Mouse (Mus musculus): ENCODE measurements at regions not wholly inside any gene's neighbourhood (a gene's known extent, or its start where the extent isn't known, plus 50 kb on each side); places are given as distances from the start of the nearest gene placed in this dataset.

- no peak for ATAC-seq (replicated peaks; ENCODE audit: low FRiP score)
- Histone ChIP-seq H3K4me1 (replicated peaks; ENCODE audit: control insufficient read depth, insufficient read depth, low read length) (no peaks in the 10 kb centered on the region), H3K4me2 (no peak overlapping the region), H3K9ac (ENCODE audit: low read depth, low read length) (no peak overlapping the region), H3K27me3 (replicated peaks; ENCODE audit: control insufficient read depth, insufficient read depth, low read length) (no peaks in the 10 kb centered on the region), H3K9me3 (ENCODE audit: control insufficient read depth, low read length) (no peaks in the 10 kb centered on the region), H3K36me3 (ENCODE audit: control insufficient read depth, insufficient read depth, low read length) (no peaks in the 10 kb centered on the region), H3K4me3 (ENCODE audit: low read depth, low read length) (no peak overlapping the region), H3K27ac (ENCODE audit: low read depth, low read length) (no peak overlapping the region)
- no peak for DNase-seq (ENCODE audit: low spot score)
- WGBS: 53% methylated on average over 4 of the region's 4 CpGs
Observed at GRCm38 (mm10) chr10:39316533-39316932, 52.1 kb upstream of the Fyn start.

- Histone ChIP-seq H3K36me3 (ENCODE audit: control insufficient read depth, insufficient read depth, low read length) (no peaks in the 10 kb centered on the region), H3K9me3 (ENCODE audit: control insufficient read depth, low read length) (no peaks in the 10 kb centered on the region), H3K27me3 (replicated peaks; ENCODE audit: control insufficient read depth, insufficient read depth, low read length) (no peaks in the 10 kb centered on the region), H3K4me1 (replicated peaks; ENCODE audit: control insufficient read depth, insufficient read depth, low read length) (no peaks in the 10 kb centered on the region), H3K4me3 (ENCODE audit: low read depth, low read length) (no peak overlapping the region), H3K27ac (ENCODE audit: low read depth, low read length) (no peak overlapping the region), H3K9ac (ENCODE audit: low read depth, low read length) (no peak overlapping the region), H3K4me2 (no peak overlapping the region)
- ATAC-seq (replicated peaks; ENCODE audit: low FRiP score) (no peak), DNase-seq (ENCODE audit: low spot score) (no peak)
- 88% methylated on average over 6 of the region's 6 CpGs for WGBS
Observed at GRCm38 (mm10) chr10:39315434-39316174, 53.1 kb upstream of the Fyn start.

- no peaks in the 10 kb centered on the region for H3K4me1 ChIP-seq (replicated peaks; ENCODE audit: control insufficient read depth, insufficient read depth, low read length)
- 86% methylated on average over 1 of the region's 1 CpGs for WGBS
Observed at GRCm38 (mm10) chr10:39311501-39311900, 57.2 kb upstream of the Fyn start.

GRCm38 (mm10) chr10:39308535-39308934 is 60.1 kb upstream of the Fyn start:
- Histone ChIP-seq H3K27ac (ENCODE audit: low read depth, low read length) (no peak overlapping the region), H3K4me1 (replicated peaks; ENCODE audit: control insufficient read depth, insufficient read depth, low read length) (no peaks in the 10 kb centered on the region), H3K4me2 (no peak overlapping the region), H3K9me3 (ENCODE audit: control insufficient read depth, low read length) (no peaks in the 10 kb centered on the region), H3K36me3 (ENCODE audit: control insufficient read depth, insufficient read depth, low read length) (no peaks in the 10 kb centered on the region), H3K4me3 (ENCODE audit: low read depth, low read length) (no peak overlapping the region), H3K9ac (ENCODE audit: low read depth, low read length) (no peak overlapping the region), H3K27me3 (replicated peaks; ENCODE audit: control insufficient read depth, insufficient read depth, low read length) (no peaks in the 10 kb centered on the region)
- ATAC-seq (replicated peaks; ENCODE audit: low FRiP score): no peak
- WGBS: 66% methylated on average over 1 of the region's 1 CpGs
- DNase-seq (ENCODE audit: low spot score): no peak

More at GRCm38 (mm10) chr10:39311501-39311900, 57.2 kb upstream of the Fyn start:
- Histone ChIP-seq H3K27ac (ENCODE audit: low read depth, low read length) (no peak overlapping the region), H3K9me3 (ENCODE audit: control insufficient read depth, low read length) (no peaks in the 10 kb centered on the region), H3K27me3 (replicated peaks; ENCODE audit: control insufficient read depth, insufficient read depth, low read length) (no peaks in the 10 kb centered on the region), H3K9ac (ENCODE audit: low read depth, low read length) (no peak overlapping the region), H3K4me2 (no peak overlapping the region), H3K4me3 (ENCODE audit: low read depth, low read length) (no peak overlapping the region), H3K36me3 (ENCODE audit: control insufficient read depth, insufficient read depth, low read length) (no peaks in the 10 kb centered on the region)
- ATAC-seq (replicated peaks; ENCODE audit: low FRiP score) (no peak), DNase-seq (ENCODE audit: low spot score) (no peak)

- Histone ChIP-seq H3K4me3 (ENCODE audit: low read depth, low read length) (no peak overlapping the region), H3K36me3 (ENCODE audit: control insufficient read depth, insufficient read depth, low read length) (no peaks in the 10 kb centered on the region), H3K4me2 (no peak overlapping the region), H3K4me1 (replicated peaks; ENCODE audit: control insufficient read depth, insufficient read depth, low read length) (no peaks in the 10 kb centered on the region), H3K9ac (ENCODE audit: low read depth, low read length) (no peak overlapping the region), H3K27me3 (replicated peaks; ENCODE audit: control insufficient read depth, insufficient read depth, low read length) (no peaks in the 10 kb centered on the region), H3K27ac (ENCODE audit: low read depth, low read length) (no peak overlapping the region), H3K9me3 (ENCODE audit: control insufficient read depth, low read length) (no peaks in the 10 kb centered on the region)
- 50% methylated on average over 11 of the region's 11 CpGs for WGBS
- ATAC-seq (replicated peaks; ENCODE audit: low FRiP score) (no peak), DNase-seq (ENCODE audit: low spot score) (no peak)
Observed at GRCm38 (mm10) chr10:39292703-39293496, 75.8 kb upstream of the Fyn start.

GRCm38 (mm10) chr10:39291747-39292198 is 76.9 kb upstream of the Fyn start:
- no peaks in the 10 kb centered on the region for H3K9me3 ChIP-seq (ENCODE audit: control insufficient read depth, low read length)
- H3K9ac ChIP-seq (ENCODE audit: low read depth, low read length): no peak overlapping the region
- H3K36me3 ChIP-seq (ENCODE audit: control insufficient read depth, insufficient read depth, low read length): no peaks in the 10 kb centered on the region
- no peak overlapping the region for H3K27ac ChIP-seq (ENCODE audit: low read depth, low read length)
- no peak for DNase-seq (ENCODE audit: low spot score)
- 81% methylated on average over 9 of the region's 9 CpGs for WGBS
- no peak for ATAC-seq (replicated peaks; ENCODE audit: low FRiP score)
- H3K27me3 ChIP-seq (replicated peaks; ENCODE audit: control insufficient read depth, insufficient read depth, low read length): no peaks in the 10 kb centered on the region
- no peak overlapping the region for H3K4me3 ChIP-seq (ENCODE audit: low read depth, low read length)
- H3K4me1 ChIP-seq (replicated peaks; ENCODE audit: control insufficient read depth, insufficient read depth, low read length): no peaks in the 10 kb centered on the region
- H3K4me2 ChIP-seq: no peak overlapping the region

GRCm38 (mm10) chr10:39291134-39291746 is 77.4 kb upstream of the Fyn start:
- H3K4me1 ChIP-seq (replicated peaks; ENCODE audit: control insufficient read depth, insufficient read depth, low read length): no peaks in the 10 kb centered on the region
- DNase-seq (ENCODE audit: low spot score) (no peak), ATAC-seq (replicated peaks; ENCODE audit: low FRiP score) (no peak)
- no peaks in the 10 kb centered on the region for H3K36me3 ChIP-seq (ENCODE audit: control insufficient read depth, insufficient read depth, low read length)
- no peak overlapping the region for H3K4me3 ChIP-seq (ENCODE audit: low read depth, low read length)
- no peak overlapping the region for H3K4me2 ChIP-seq
- no peaks in the 10 kb centered on the region for H3K9me3 ChIP-seq (ENCODE audit: control insufficient read depth, low read length)
- no peak overlapping the region for H3K27ac ChIP-seq (ENCODE audit: low read depth, low read length)
- H3K9ac ChIP-seq (ENCODE audit: low read depth, low read length): no peak overlapping the region
- H3K27me3 ChIP-seq (replicated peaks; ENCODE audit: control insufficient read depth, insufficient read depth, low read length): no peaks in the 10 kb centered on the region
- 73% methylated on average over 8 of the region's 8 CpGs for WGBS

- Histone ChIP-seq H3K9me3 (ENCODE audit: control insufficient read depth, low read length) (no peaks in the 10 kb centered on the region), H3K4me2 (no peak overlapping the region), H3K4me3 (ENCODE audit: low read depth, low read length) (no peak overlapping the region), H3K27ac (ENCODE audit: low read depth, low read length) (no peak overlapping the region), H3K9ac (ENCODE audit: low read depth, low read length) (no peak overlapping the region), H3K36me3 (ENCODE audit: control insufficient read depth, insufficient read depth, low read length) (no peaks in the 10 kb centered on the region), H3K27me3 (replicated peaks; ENCODE audit: control insufficient read depth, insufficient read depth, low read length) (no peaks in the 10 kb centered on the region), H3K4me1 (replicated peaks; ENCODE audit: control insufficient read depth, insufficient read depth, low read length) (no peaks in the 10 kb centered on the region)
- ATAC-seq (replicated peaks; ENCODE audit: low FRiP score) (no peak), DNase-seq (ENCODE audit: low spot score) (no peak)
- WGBS: 43% methylated on average over 1 of the region's 1 CpGs
Observed at GRCm38 (mm10) chr10:39290245-39290644, 78.4 kb upstream of the Fyn start.
